Mouse (Mus musculus): ENCODE data around the gene Cldn34b1. TPM values are rescaled to one million over a fixed set of nuclear protein-coding genes. Genes with fewer than 3 reads are reported as not detected.
"Not testable (repeated sequence)": the region's sequence is repeated elsewhere in the genome, so short reads cannot be mapped to it uniquely, and the experiment has no call there.

Cldn34b1 gene
- total RNA-seq (2021), result not detected
- long read RNA-seq, experiment 1, result 0 reads
- long read RNA-seq, experiment 2, result 0 reads

- not testable (repeated sequence) for DNase-seq (ENCODE audit: low spot score in 2 of 2)
These were observed at the start of gene Cldn34b1 for GRCm38 (mm10) chrX:154890167-154890566. Cldn34b1 (minus strand) TSS chrX:154890267.

GRCm38 (mm10) chrX:154935887-154936286 is 45.8 kb upstream of the Cldn34b1 start, which contains the start of gene Magea6:
Magea6 (minus strand) TSS chrX:154935987.
- DNase-seq (ENCODE audit: low spot score in 2 of 2), result not testable (repeated sequence)

Other genes starting within 250 kb of the Cldn34b1 start
- not detected for gene Magea6, start 45.7 kb upstream of the Cldn34b1 start, total RNA-seq (2021)
- gene Magea3, start 59.2 kb upstream of the Cldn34b1 start, total RNA-seq (2021), result not detected
- not detected for gene Magea8, start 105.6 kb upstream of the Cldn34b1 start, total RNA-seq (2021)
- gene Magea5, start 172.9 kb upstream of the Cldn34b1 start, total RNA-seq (2021), result not detected
- not detected for gene Magea1, start 199.5 kb upstream of the Cldn34b1 start, total RNA-seq (2021)
- not detected for gene Magea2, start 203.4 kb upstream of the Cldn34b1 start, total RNA-seq (2021)
- not detected for gene Cldn34b2, start 238.1 kb upstream of the Cldn34b1 start, total RNA-seq (2021)